Mouse (Mus musculus) urinary bladder, postnatal 25 days (tissue): ENCODE data around the gene Lrrc20.

Experiments
- DNase-seq: peaks from one replicate; pipeline ENCODE4 v3.0.0; 2022; ENCODE audit warnings: low spot score

Gene Lrrc20

DNA sequence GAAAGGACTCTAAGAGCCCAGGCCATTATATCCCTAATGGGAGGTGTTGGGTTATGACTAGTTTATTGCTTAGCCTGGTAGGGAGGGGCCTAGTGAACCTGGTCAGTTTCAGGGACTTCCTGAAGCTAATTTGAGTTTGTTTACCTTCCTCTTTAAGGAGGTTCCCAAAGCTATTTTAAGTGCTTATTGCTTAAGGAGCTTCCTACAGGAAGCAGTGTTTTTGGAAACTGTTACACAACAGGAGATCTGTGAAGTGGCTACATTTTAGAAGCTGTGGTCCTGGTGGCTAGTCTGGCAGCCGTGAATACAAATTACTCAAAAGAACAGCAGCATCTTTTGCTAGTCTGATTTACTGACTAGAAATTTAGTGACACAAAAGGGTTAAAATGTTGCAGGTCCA is 1.3 kb upstream of the Lrrc20 start:
- DNase-seq: no peak

DNA sequence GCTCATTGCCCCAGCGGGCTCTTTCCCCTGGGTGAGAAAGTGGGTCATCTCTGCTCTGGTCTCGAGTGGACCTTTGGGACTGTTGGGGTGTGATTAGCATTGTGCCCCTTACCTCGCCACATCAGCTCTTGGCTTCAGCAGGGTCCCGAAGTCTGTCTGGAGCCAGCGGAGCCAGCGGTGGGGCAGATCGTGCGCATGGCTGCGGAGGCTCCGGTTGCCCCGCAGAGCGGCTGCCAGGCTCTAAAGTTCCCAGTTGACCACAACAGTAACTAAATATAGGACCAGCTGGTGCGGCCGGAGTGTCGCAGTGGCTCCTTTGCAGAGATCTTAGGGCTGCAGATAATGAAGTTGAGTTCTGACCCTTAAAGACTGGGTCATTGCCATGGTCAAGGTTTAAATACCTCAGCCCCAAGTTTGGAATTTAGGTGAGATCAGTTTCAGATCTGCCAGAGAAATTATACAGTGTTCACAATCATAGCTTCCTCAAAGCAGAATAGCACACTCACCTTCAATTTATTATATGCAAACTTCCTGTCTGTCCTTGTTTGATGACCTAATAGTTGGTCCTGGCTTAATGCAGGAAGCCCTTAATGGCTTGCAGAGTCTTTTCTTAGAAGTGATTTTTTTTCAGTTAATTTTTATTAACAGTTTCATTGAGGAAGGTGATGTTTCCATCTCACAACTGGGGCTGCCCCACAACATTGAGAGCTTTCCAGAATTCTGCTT is 1.0 kb downstream of the Lrrc20 start:
- no peak for DNase-seq

DNA sequence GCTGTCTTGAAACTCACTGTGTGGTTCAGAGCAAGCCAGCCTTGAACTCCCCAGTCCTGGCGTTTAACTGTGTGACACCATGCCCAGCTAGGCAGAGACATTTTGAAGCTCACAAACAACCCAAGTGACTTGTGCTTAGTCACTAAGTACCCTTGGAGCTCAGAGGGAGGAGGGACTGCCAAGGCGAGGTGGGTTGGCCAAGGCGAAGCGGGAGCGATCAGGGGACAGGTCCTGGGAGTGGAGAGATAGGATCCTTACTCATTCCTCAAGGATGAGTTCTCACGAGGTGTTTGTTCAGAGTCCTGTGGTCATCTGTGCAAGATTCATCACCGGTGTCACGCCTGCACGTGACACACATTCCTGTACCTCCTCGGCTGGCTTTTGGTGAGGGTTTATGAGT is 3.9 kb downstream of the Lrrc20 start:
- no peak for DNase-seq

DNA sequence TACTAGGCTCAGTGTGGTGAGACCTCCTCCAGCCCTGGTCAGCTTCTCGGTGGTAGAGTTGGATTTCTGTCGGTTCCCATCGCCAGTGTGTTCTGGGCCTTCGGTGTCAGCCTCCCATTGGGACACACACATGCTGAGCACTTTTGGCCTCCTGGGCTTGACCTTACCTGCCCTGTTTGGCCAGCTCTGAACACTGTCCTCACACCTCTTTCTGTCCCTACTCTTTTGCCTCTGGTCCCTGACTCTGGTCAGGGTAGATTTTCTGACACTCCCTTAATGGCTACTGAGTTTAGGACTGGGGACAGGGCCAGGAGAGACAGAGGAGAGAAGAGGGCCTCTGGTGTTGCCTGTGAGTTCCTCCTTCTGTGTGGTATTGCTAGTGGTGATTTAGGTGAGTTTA is 4.3 kb downstream of the Lrrc20 start:
- DNase-seq: no peak

- DNase-seq: no peak
These were observed 4.9 kb downstream of the Lrrc20 start for GRCm38 (mm10) chr10:61480488-61480887.

DNA sequence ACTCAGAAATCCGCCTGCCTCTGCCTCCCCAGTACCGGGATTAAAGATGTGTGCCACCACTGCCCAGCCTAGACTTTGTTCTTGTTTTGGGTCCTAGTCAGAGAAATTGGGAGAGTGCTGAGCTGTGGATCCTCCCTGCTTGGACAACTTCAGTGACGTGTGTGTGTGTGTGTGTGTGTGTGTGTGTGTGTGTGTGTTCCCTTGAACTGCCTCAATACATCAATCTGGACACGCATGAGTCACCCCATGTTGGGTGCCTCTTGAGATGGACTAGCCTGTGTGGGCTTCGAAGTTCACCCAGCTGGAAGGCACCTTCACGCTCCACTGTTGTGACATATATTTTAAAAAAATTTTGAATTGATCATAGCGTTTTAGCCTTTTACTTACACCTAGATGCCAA is 7.2 kb downstream of the Lrrc20 start:
- no peak for DNase-seq

- no peak for DNase-seq
These were observed 9.2 kb downstream of the Lrrc20 start for GRCm38 (mm10) chr10:61484801-61485200.

- no peak for DNase-seq
These were observed 11.1 kb downstream of the Lrrc20 start for GRCm38 (mm10) chr10:61486551-61487339.

GRCm38 (mm10) chr10:61488522-61489110 is 13.0 kb downstream of the Lrrc20 start:
- no peak for DNase-seq

GRCm38 (mm10) chr10:61491573-61491972 is 16.0 kb downstream of the Lrrc20 start:
- no peak for DNase-seq

DNA sequence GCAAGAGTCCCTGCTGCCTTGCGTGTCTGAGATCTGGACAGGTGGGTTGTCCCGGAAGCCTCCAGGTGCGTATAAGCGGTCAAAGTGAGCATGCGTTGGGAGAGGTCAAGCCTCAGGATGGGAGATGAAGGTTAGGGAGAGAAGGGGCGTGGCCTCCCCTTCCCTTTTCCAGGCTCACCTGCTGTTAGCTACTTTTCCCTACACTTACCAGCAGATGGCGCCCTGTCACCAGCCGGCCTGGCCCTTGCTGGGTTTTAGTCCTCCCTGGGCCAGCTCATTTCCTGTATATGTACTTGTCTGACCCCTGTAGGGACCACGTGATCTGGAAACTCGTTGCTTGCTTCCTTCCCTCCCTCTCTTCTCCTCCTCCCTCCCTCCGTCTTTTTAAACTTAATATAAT is 16.4 kb downstream of the Lrrc20 start:
- DNase-seq: peak; percentile 80

- DNase-seq: no peak
These were observed 19.9 kb downstream of the Lrrc20 start for GRCm38 (mm10) chr10:61495461-61495860.

DNA sequence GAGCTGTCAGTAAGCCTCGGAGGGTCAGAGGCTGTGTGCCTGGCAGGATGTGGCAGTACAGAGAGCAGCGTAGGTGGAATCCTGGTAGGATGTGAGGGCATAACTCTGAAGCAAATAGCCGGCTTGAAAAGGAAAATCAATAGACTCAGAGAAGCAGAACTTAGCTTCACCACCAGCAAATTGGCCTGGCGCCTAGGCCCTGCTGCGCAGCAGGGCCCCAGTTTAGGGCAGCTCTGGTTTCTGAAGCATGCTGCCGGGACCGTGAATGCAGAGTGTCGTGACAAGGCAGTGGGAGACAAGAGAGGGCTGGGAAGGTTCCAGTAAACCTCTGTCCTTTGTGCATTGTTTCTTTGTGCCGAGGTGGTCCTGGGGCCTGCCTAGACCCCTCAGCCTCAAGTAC is 20.6 kb downstream of the Lrrc20 start:
- no peak for DNase-seq

DNA sequence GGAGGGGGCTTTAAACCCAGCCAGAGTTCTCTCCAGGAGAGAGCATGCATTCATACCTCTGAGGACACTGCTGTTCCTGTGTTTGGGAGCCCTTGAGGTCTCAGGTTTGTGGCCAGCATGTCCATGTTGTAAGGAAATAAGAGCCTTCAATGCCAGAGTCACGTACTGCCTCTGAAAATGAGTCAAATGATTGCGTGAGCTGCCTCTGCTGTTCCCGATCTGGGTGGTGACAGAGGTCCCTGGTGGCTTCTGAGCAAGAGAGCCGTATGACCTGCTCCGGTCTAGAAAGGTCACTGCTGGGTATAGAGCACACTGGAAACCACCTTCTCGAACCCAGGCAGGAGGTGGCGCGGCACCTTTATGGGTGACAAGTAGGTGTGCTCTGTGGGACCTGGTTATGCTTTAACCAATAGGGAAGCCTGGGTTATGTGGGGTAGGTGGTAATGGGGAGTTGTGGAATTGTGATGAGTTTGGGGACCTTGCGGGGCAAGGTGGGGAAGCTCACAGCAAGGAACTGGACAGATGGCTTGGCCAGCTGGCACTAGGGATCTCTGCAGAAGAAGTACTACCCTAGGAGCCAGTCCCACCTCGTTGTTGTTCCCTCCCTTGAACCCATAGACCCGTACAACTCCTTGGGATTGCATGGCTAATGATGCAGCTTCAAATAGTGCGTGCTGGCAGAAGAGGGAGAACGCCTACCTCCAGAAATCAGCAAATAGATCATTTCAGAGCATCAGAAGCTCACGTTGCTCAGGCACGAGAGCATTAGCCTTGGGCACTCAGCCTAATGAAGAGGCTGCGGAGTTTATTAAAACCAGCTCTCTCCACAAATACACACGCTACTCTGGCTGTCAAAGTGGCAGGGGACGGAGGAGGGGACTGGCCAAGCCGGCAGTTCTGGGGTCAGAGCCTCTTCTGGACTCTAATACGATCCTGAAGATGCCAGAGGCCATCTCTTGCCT is 24.2 kb downstream of the Lrrc20 start:
- no peak for DNase-seq

DNA sequence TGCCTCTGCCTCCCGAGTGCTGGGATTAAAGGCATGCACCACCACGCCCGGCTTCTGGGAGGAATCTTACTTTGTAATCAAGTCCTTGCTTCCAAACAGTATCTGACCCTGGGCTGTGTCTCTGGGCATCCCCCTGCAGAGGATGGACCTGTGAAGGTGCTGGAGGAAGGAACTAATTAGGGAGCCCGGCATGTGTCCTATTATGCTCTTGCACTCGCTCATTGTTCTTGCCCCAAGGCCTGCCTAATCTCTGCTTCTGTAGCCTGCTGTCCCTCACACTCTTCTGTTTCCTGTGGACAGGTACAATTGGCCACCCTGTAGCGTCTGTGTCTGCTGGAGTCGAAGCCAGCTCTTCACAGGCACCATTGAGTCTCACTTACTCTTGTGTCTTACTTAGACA is 25.2 kb downstream of the Lrrc20 start:
- DNase-seq: no peak

- no peak for DNase-seq
These were observed 28.5 kb downstream of the Lrrc20 start for GRCm38 (mm10) chr10:61504073-61504472.

GRCm38 (mm10) chr10:61506381-61507200 is 31.0 kb downstream of the Lrrc20 start:
- DNase-seq: no peak

GRCm38 (mm10) chr10:61509873-61510272 is 34.3 kb downstream of the Lrrc20 start:
- DNase-seq: no peak

DNA sequence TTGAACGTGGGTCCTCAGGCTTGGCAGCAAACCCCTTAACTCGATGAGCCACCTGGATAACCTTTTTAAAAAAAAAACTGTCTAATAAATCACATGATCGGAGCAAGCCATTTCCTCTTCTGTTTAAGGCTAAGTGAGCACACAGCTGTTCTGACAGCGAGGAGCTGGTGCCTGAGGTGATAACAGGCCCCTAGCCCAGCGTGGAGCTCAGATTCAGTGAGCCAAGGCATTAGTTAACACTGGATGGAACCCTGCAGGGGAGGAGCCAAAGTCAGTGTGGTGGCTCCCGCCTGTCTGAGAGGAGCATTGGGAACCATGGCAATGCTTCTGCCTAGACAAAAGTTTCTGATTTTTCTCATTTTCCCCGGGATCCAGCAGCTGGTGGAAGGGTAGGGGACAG is 35.2 kb downstream of the Lrrc20 start:
- no peak for DNase-seq

DNA sequence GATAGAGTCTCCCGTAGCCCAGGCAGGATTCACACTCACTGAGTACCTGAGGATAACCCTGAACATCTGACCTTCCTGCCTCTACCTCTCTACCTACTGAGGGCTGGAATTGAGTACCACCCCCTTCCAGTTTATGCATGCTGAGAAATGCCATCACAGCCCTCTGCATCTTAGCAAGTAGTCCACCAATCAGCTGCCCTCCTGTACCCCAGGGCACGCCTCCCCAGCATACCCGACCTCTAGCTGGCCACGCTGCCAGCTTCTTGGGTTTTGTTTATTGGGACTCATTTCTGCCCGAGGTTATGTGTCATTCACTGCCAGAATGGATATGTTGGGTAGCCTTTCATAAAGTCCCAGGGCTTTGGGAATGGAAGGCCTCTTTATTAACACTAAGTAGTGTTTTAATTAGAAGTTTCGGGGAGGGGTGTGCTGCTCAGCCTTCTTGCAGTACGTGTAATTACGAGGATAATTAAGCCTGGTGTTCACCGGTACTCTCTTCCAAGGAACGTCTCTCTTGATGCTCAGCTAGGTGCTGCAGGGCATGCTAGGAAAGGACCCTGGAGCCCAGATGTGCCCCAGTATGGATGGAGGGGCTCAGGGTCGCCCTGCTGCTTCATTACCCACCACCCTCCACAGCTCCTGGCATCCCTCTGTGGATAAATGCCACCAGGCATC is 36.8 kb downstream of the Lrrc20 start:
- no peak for DNase-seq

DNA sequence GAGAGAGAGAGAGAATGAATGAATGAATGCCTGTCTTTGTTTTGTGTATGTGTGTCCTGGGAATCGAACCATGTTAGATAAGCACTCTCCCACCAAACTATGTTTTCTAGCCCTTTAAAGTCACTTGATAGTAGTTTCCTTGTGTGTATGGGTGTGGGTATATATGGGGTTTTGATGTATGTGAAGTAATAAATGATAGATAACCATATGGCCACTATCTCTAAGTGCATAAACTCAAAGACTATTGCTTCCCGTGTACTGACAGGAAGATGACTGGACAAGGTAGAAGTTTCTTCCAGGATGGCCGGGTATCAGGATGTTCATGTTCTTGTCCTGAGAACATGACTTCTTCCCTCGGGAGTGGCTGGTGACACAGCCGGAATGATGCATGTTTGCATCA is 41.3 kb downstream of the Lrrc20 start:
- no peak for DNase-seq
